ENCODE assay signal across 8 mouse cellular contexts in genomic region chr2:163472466-163472851, GRCm38 (mm10). TPM values are rescaled to one million over a fixed set of nuclear protein-coding genes. Genes with fewer than 3 reads are reported as not detected.
DNase-seq lines count a peak whose midpoint lies in the region; ATAC-seq and TF ChIP-seq lines count a peak whose summit lies in the region.

Gene Fitm2 (minus strand): TSS chr2:163472629.

- H3K9ac ChIP-seq in embryonic facial prominence, embryonic 13.5 days: peak within 1 kb of the TSS; percentile 89
- peak within 1 kb of the TSS; percentile 91 for H3K9ac ChIP-seq in heart, adult 2 months (ENCODE audit: low read depth, low read length)
- H3K9ac ChIP-seq in limb, embryonic 13.5 days: peak within 1 kb of the TSS; percentile 81
- peak within 1 kb of the TSS; percentile 89 for H3K9ac ChIP-seq in midbrain, embryonic 16.5 days (ENCODE audit: low read depth, low read length)

- H3K4me1 ChIP-seq in embryonic facial prominence, embryonic 13.5 days: peaks cover 9% of the 10 kb centered on the region
- H3K4me1 ChIP-seq in heart, adult 2 months (ENCODE audit: control insufficient read depth, insufficient read depth, low read length): no peaks in the 10 kb centered on the region; the same call in 1 of the 2 replicates
- peaks cover 9% of the 10 kb centered on the region for H3K4me1 ChIP-seq in limb, embryonic 13.5 days
- H3K4me1 ChIP-seq in midbrain, embryonic 16.5 days (ENCODE audit: control insufficient read depth, insufficient read depth, low read length): peaks cover 9% of the 10 kb centered on the region

- H3K36me3 ChIP-seq in embryonic facial prominence, embryonic 13.5 days: peaks cover 24% of the 10 kb centered on the region
- H3K36me3 ChIP-seq in heart, adult 2 months (ENCODE audit: control insufficient read depth, insufficient read depth, low read length): peaks cover 8% of the 10 kb centered on the region
- H3K36me3 ChIP-seq in limb, embryonic 13.5 days: peaks cover 24% of the 10 kb centered on the region
- H3K36me3 ChIP-seq in midbrain, embryonic 16.5 days (ENCODE audit: control insufficient read depth, insufficient read depth, low read length): peaks cover 15% of the 10 kb centered on the region

- peak; percentile 88 for TF ChIP-seq EP300 in heart, adult 2 months (IDR thresholded peaks at IDR 0.05; ENCODE audit: insufficient read depth, low read depth, low read length)

- peak; percentile 73 for TF ChIP-seq POLR2A in heart, adult 2 months (IDR thresholded peaks at IDR 0.05; ENCODE audit: insufficient read depth, low read depth, low read length)

- TF ChIP-seq CTCF in heart, adult 2 months (IDR thresholded peaks at IDR 0.05): peak; percentile 99

- ATAC-seq in embryonic facial prominence, embryonic 13.5 days (ENCODE audit: insufficient number of reproducible peaks, insufficient read depth, low FRiP score, low TSS enrichment, low read depth): peak; percentile 92
- ATAC-seq in limb, embryonic 13.5 days (ENCODE audit: low FRiP score, low read depth): peak; percentile 97
- ATAC-seq in midbrain, embryonic 16.5 days: peak; percentile 95

- under 1% methylated on average over 30 of the region's 30 CpGs for WGBS in embryonic facial prominence, embryonic 13.5 days
- under 1% methylated on average over 30 of the region's 30 CpGs for WGBS in heart, adult 2 months
- WGBS in limb, embryonic 13.5 days: under 1% methylated on average over 30 of the region's 30 CpGs
- 0% methylated on average over 30 of the region's 30 CpGs for WGBS in midbrain, embryonic 16.5 days

- no peaks in the 10 kb centered on the region for H3K9me3 ChIP-seq in embryonic facial prominence, embryonic 13.5 days
- H3K9me3 ChIP-seq in limb, embryonic 13.5 days: no peaks in the 10 kb centered on the region
- no peaks in the 10 kb centered on the region for H3K9me3 ChIP-seq in midbrain, embryonic 16.5 days (replicated peaks; ENCODE audit: control insufficient read depth, low read length, poor library complexity, severe bottlenecking)

- peak within 1 kb of the TSS; percentile 85 for H3K4me2 ChIP-seq in embryonic facial prominence, embryonic 13.5 days
- peak within 1 kb of the TSS; percentile 89 for H3K4me2 ChIP-seq in limb, embryonic 13.5 days (replicated peaks)
- H3K4me2 ChIP-seq in midbrain, embryonic 16.5 days (ENCODE audit: low read length): peak within 1 kb of the TSS; percentile 79

- intact Hi-C loops in heart, adult 2 months (cut with DNase I): loop anchor here (2.0 kb wide), 2 partner anchors 20 to 52 kb away; no protein-coding TSS in a partner anchor

- no peaks in the 10 kb centered on the region for H3K27me3 ChIP-seq in embryonic facial prominence, embryonic 13.5 days
- no peaks in the 10 kb centered on the region for H3K27me3 ChIP-seq in heart, adult 2 months (ENCODE audit: control insufficient read depth, insufficient read depth, low read length)
- H3K27me3 ChIP-seq in limb, embryonic 13.5 days: no peaks in the 10 kb centered on the region
- no peaks in the 10 kb centered on the region for H3K27me3 ChIP-seq in midbrain, embryonic 16.5 days (ENCODE audit: control insufficient read depth, insufficient read depth, low read depth, low read length)

- H3K27ac ChIP-seq in embryonic facial prominence, embryonic 13.5 days: no peak within 1 kb of the TSS
- peak within 1 kb of the TSS; percentile 98 for H3K27ac ChIP-seq in heart, adult 2 months
- H3K27ac ChIP-seq in limb, embryonic 13.5 days: no peak within 1 kb of the TSS; the same call in 1 of the 2 replicates
- H3K27ac ChIP-seq in midbrain, embryonic 16.5 days (ENCODE audit: low read length): peak within 1 kb of the TSS; percentile 75

- peak within 1 kb of the TSS; percentile 89 for H3K4me3 ChIP-seq in embryonic facial prominence, embryonic 13.5 days
- H3K4me3 ChIP-seq in heart, adult 2 months: peak within 1 kb of the TSS; percentile 79
- H3K4me3 ChIP-seq in limb, embryonic 13.5 days: peak within 1 kb of the TSS; percentile 83
- peak within 1 kb of the TSS; percentile 75 for H3K4me3 ChIP-seq in midbrain, embryonic 16.5 days (ENCODE audit: low read depth, low read length)

- 0 out of 2 replicates have a peak, but pooled peaks cover 1% of the 10 kb centered on the region for H3K79me2 ChIP-seq in heart, adult 2 months (replicated peaks; ENCODE audit: control insufficient read depth, insufficient read depth, low read length)

- peak; percentile 97 for DNase-seq in 3134 (ENCODE audit: extremely low read depth, insufficient read length, low spot score)
- DNase-seq in adrenal gland, postnatal 36 days: peak; percentile 95
- DNase-seq in heart, adult 2 months: peak; percentile 94 to 96
- DNase-seq in kidney, adult 8-10 months: peak; percentile 94 to 96
- DNase-seq in spleen, postnatal 10 days (ENCODE audit: low spot score in 2 of 2): peak; percentile 92 to 95

RNA-seq across cellular contexts. Expression of gene Fitm2, which starts in this region (rescaled TPM):
- total RNA-seq in adrenal gland, postnatal 36 days (2021): 10 to 100 TPM; 83.6 to 87.8 TPM
- 9.7 and 10.0 TPM in 2 replicates for polyA plus RNA-seq in embryonic facial prominence, embryonic 13.5 days (2015; fragmentation: Nextera tagmentation; extraction: Ambion mirVana)
- total RNA-seq in heart, adult 2 months (2021): 100 to 1,000 TPM; 196 to 223 TPM
- polyA plus RNA-seq in heart, adult 2 months (2012; rRNA removed): 93.8 and 139 TPM in 2 replicates
- 10.9 and 11.3 TPM in 2 replicates for polyA plus RNA-seq in limb, embryonic 13.5 days (2015; fragmentation: Nextera tagmentation; extraction: Ambion mirVana)
- polyA plus RNA-seq in midbrain, embryonic 16.5 days (2015; fragmentation: Nextera tagmentation; extraction: Ambion mirVana): 16.9 and 17.5 TPM in 2 replicates

Comparison
In these comparisons a context has a peak if more than half of its experiments do, and no peak if none do; other contexts are left out.
1. H3K27ac ChIP-seq: peak in heart, adult 2 months (single experiment) and midbrain, embryonic 16.5 days (single experiment); none in embryonic facial prominence, embryonic 13.5 days (single experiment) and limb, embryonic 13.5 days (single experiment).
2. Peak in every context shown above with its lines, with median percentiles within 50 percentile points of each other: DNase-seq, ATAC-seq, H3K4me2 ChIP-seq, H3K4me3 ChIP-seq and H3K9ac ChIP-seq.